Mouse (Mus musculus): Measurements from ENCODE around the gene Maob.

The Maob gene

DNA sequence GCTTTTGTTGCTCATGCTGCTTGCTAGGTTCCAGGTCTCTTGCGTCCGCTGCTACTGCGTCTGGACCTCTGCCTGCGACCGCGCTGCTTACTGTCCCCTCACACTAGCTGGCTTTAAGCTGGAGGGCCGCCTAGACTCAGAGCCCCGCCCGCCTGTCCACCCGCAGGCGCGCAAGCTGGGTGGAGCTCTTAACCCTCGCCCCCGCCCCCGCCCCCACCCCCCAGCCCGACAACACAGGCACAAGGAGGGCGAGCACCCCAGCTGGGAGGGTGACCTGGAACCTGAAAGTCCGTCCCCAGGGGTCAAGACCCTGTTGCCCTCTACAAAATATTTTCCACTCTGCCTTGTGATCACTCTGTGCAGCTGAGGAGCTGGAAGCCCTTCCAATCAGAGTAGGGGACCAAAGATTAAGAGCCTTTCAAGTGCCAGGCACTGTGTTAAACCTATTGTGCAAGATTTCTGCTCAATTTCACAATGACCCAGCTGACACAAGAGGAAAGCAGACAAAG is at the start of gene Maob:
Gene Maob (minus strand): TSS at position 106 of the 509 bp plus-strand sequence.
- DNase-seq, result peak; percentile 50

- DNase-seq, result peak; percentile 20
Observed at GRCm38 (mm10) chrX:16860244-16860643, 43.1 kb upstream of the Maob start.

GRCm38 (mm10) chrX:16846034-16846433 is 28.9 kb upstream of the Maob start:
- DNase-seq, result no peak

- no peak for DNase-seq
Observed at GRCm38 (mm10) chrX:16841443-16841842, 24.3 kb upstream of the Maob start.

GRCm38 (mm10) chrX:16837293-16837692 is 20.1 kb upstream of the Maob start:
- DNase-seq, result no peak

DNA sequence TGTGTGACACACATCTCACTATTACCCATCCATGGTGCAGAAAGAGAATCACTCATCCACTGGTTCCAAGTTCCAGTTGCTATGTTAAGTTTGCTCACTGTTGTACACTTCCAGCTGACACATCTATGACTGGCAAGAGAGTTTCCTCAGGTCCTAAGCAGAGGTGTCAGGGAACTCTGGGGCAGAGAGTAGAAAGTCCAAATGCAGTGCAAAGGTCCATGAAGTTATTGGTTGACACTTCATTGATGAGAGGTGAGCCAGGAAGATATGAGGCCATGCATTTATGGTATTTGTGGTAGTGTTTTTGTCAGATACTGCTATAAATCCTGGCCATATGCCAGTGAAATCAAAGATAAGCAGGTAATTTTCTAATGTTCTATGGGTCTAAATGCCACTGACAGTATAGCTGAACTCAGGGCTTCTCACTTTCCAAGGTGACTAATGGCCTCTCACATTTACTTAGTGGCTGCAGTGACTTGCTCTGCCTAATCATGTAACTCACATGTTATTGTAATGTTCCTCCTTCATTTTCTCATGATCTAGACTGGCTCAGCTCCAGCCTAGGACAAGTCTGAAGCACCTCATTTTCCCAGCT is 19.4 kb upstream of the Maob start:
- no peak for DNase-seq

DNA sequence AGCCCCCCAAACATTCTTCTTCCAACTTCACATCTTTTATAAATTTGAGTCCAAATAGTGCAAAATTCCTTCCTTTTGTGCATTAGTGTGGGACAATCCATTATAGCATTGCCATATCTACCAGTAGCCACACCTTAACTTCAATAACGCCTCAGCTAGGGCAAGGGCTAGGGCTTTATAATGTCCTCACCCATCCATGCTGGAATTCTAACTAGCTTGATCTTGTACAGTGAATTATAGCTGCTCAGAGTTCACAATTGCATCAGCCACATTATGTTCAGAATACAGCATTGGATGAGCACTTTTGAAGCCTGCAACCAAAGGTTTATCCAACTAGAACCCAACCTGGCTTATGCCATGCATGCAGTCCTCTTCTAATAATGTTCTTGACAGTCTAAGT is 8.9 kb upstream of the Maob start:
- no peak for DNase-seq

DNA sequence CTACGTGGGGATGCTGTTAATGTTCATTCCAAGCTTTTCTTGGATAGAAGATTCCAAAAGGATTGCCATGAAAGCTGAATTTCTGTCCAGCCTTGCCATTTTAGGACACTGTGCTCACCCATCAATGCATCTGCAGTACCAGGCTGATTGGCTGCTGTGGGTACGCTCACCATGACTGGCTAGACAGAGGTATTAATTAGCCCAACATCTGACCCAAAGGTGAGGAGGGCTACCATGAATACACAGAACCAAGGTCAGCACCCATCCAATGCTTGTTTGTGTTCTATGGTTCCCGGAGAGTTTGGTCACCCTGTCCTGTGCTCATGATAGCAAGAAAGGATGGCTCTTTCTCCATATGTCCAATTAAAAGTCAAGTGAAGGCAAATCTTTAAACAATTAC is 1.2 kb downstream of the Maob start:
- DNase-seq, result no peak

DNA sequence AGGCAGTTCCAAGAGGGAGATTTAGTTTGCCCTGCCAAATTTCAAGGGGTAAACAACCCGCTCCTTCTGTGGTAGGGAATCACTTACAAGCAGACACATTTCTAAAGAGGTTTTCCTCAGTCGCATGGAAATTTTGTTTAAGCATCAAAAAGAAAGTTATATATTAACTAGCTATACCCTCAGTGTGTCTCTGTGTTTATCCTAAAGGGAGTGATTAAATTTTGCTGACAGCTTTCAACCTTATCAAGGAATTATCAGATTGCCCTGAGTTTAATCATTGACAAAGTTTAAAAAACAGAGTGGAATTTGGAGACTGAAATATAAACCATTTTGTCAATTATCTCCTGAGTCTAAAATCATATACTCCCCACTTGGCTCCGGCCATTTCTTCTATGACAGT is 5.1 kb downstream of the Maob start:
- no peak for DNase-seq

DNA sequence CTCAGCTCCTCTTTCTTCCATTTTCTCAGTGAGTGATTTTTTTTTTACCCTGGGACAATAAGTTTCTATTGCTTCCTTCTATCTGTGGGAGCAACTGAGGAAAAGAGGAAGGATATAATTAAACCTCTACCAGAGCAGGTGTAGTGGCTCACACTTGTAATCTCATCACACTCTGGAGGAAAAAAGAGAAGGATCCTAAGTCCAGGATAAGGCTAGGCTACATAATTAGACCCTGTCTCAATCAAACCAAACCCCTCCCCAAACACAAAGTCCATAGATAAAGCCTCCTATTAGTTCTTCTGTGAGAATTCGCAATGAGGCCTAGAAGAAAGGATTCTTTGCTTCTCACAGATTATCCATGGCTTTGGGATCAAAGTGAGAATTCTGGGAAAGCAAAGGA is 49.7 kb downstream of the Maob start:
- no peak for DNase-seq

GRCm38 (mm10) chrX:16766156-16766555 is 51.0 kb downstream of the Maob start:
- peak; percentile 17 for DNase-seq

DNA sequence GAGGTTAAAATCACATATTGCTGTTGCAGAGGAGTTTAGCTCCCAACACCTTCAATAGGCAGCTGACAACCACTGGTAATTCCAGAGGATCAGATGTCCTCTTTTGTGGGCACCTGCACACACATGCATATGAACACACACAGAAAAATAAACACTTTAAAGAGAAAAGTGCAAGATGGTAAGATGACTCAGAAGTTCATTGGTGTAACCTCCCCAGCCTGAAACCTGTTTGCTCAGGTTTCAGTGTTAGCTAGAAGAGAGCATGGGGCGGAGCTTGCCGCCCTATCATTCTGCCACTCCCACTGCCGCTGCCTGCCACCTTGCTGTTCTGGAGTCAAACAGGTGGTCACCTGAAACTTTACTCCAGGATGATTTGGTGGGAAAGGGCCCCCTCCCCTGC is 55.7 kb downstream of the Maob start:
- DNase-seq, result no peak

GRCm38 (mm10) chrX:16754761-16755160 is 62.4 kb downstream of the Maob start:
- no peak for DNase-seq

- DNase-seq, result no peak
Observed at GRCm38 (mm10) chrX:16748932-16749331, 68.2 kb downstream of the Maob start.

- no peak for DNase-seq
Observed at GRCm38 (mm10) chrX:16714033-16714432, 103.1 kb downstream of the Maob start.

GRCm38 (mm10) chrX:16706094-16706493 is 111.1 kb downstream of the Maob start:
- no peak for DNase-seq
